ENCODE assay signal across 13 mouse cellular contexts in the genomic region with DNA sequence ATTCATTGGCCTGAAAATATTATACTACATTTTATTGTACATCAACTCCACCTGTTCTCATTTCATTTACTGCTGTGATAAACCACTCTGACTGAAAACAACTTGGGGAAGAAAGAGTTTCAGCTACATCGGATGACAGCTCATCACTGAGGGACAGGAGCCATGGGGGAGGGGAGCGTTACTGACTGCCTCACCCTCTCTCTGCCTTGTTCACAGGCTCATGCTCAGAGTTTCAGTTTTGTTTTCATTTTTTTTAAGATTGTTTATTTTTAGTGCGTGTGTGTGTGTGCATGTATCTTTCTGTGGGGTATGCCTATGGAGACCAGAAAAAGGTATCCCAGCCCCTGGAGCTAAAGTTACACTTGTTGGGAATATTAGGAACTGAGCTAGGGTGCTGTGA. TPM values are rescaled to one million over a fixed set of nuclear protein-coding genes. Genes with fewer than 3 reads are reported as not detected.
DNase-seq lines count a peak whose midpoint lies in the region; ATAC-seq lines count a peak whose summit lies in the region.
"Had no signal": no experiment of that assay in that cellular context is flagged by ENCODE, and none has a peak within 500 bp of the region (broad histone marks: within the 10 kb centered on the region; RNA-seq: fewer than 3 reads in every experiment).

No protein-coding gene starts in this region.

- peak; percentile 27 to 45; a peak in 2 of 4 replicates for ATAC-seq in hematopoietic stem cell, adult 5-6 weeks (replicated peaks in 1 of 2; ENCODE audit: insufficient read depth in 1 of 2, low FRiP score in 2 of 2, low TSS enrichment in 1 of 2, low read depth in 1 of 2, poor library complexity in 2 of 2, severe bottlenecking in 2 of 2)
- peak; percentile 84 for ATAC-seq in neutrophil, adult 5-6 weeks (ENCODE audit: extremely low read depth, insufficient number of reproducible peaks, low FRiP score, poor library complexity, severe bottlenecking)

- DNase-seq in lung, postnatal 36 days = peak; percentile 57
- no peak for DNase-seq in lung, postnatal 25 days (ENCODE audit: low spot score)
- DNase-seq in CD4-positive, CD25-positive, alpha-beta regulatory T cell, adult 2 months (ENCODE audit: low read depth, low spot score) = peak; percentile 82
- no peak for DNase-seq in ovary, postnatal 10 days (ENCODE audit: low spot score)
- DNase-seq in heart, adult 18-20 months = no peak
- DNase-seq: cerebellum, adult 11-12 months; gastrocnemius, postnatal 25 days; heart, postnatal 4 days; kidney, adult 9 months; right cerebral cortex, adult 18-20 months; thymus, adult 18-20 months had no signal

RNA-seq across cellular contexts. Expression of gene Rab22a, which starts 19.7 kb away (rescaled TPM):
- total RNA-seq in hematopoietic stem cell, adult 5-6 weeks (2017) = 7.9 and 9.6 TPM in 2 replicates
- total RNA-seq in neutrophil, adult 5-6 weeks (2017) = 15.5 and 18.4 TPM in 2 replicates
- 10 to 100 TPM; 33.6 to 40.1 TPM for total RNA-seq in heart, adult 18-20 months (2021)

RNA-seq across cellular contexts. Expression of gene 1700010B08Rik, which starts 40.0 kb away (rescaled TPM):
- not detected in 2 replicates for total RNA-seq in hematopoietic stem cell, adult 5-6 weeks (2017)
- total RNA-seq in neutrophil, adult 5-6 weeks (2017) = not detected in 2 replicates
- total RNA-seq in heart, adult 18-20 months (2021) = not detected
- total RNA-seq: gastrocnemius, postnatal 25 days; heart, postnatal 4 days had no signal

RNA-seq across cellular contexts. Expression of gene Vapb, which starts 58.1 kb away (rescaled TPM):
- total RNA-seq in hematopoietic stem cell, adult 5-6 weeks (2017) = 56.4 and 61.6 TPM in 2 replicates
- 65.1 and 68.0 TPM in 2 replicates for total RNA-seq in neutrophil, adult 5-6 weeks (2017)
- total RNA-seq in heart, adult 18-20 months (2021) = 100 to 1,000 TPM; 111 to 126 TPM

Comparison
In these comparisons a context has a peak if more than half of its experiments do, and no peak if none do; other contexts are left out.
1. DNase-seq: peak in lung, postnatal 36 days (single experiment) and CD4-positive, CD25-positive, alpha-beta regulatory T cell, adult 2 months (single experiment); none in lung, postnatal 25 days (single experiment), ovary, postnatal 10 days (single experiment) and heart, adult 18-20 months (0 of 2).